Mouse (Mus musculus) hindbrain, embryonic 15.5 days (tissue): ENCODE results near the gene Doc2g. TPM values are rescaled to one million over a fixed set of nuclear protein-coding genes. Genes with fewer than 3 reads are reported as not detected.
A peak's percentile ranks its signal among the peaks of the same experiment; 100 is the strongest.

Source experiments
- ATAC-seq: fragments of 200-750 bp; cut with Nextera tagmentation; 2 replicates; pipeline ENCODE4 v1.8.0; 2017; ENCODE audit warnings: low read depth, moderate number of reproducible peaks, moderate TSS enrichment; ENCODE audit not compliant: low FRiP score
- H3K27ac ChIP-seq: fragments of 300-500 bp; sonication (generic); replicated peaks from 2 replicates; pipeline ENCODE4 v1.5.1; 2015; ENCODE audit warnings: mild to moderate bottlenecking, inconsistent platforms
- H3K27me3 ChIP-seq: fragments of 300-500 bp; sonication (generic); 2 replicates; pipeline ENCODE4 v1.6.1; 2015; ENCODE audit warnings: control low read depth, inconsistent platforms
- H3K36me3 ChIP-seq: fragments of 300-500 bp; sonication (generic); 2 replicates; pipeline ENCODE4 v1.6.1; 2015; ENCODE audit warnings: control low read depth, inconsistent platforms
- H3K4me1 ChIP-seq: fragments of 300-500 bp; sonication (generic); replicated peaks from 2 replicates; pipeline ENCODE4 v1.6.1; 2015; ENCODE audit warnings: control low read depth, inconsistent platforms
- H3K4me2 ChIP-seq: fragments of 300-500 bp; sonication (generic); 2 replicates; pipeline ENCODE4 v1.6.1; 2015; ENCODE audit warnings: moderate library complexity, mild to moderate bottlenecking, inconsistent platforms
- H3K4me3 ChIP-seq: fragments of 300-500 bp; sonication (generic); 2 replicates; pipeline ENCODE4 v1.5.1; 2015; ENCODE audit warnings: mild to moderate bottlenecking, inconsistent platforms
- H3K9ac ChIP-seq: fragments of 300-500 bp; sonication (generic); 2 replicates; pipeline ENCODE4 v1.6.1; 2015; ENCODE audit warnings: inconsistent platforms
- H3K9me3 ChIP-seq: fragments of 300-500 bp; sonication (generic); 2 replicates; pipeline ENCODE4 v1.6.1; 2016; ENCODE audit warnings: control low read depth, inconsistent platforms
- WGBS: fragments of 180-500 bp; shearing (Covaris S2); methylation state at CpG from one replicate; pipeline ENCODE4 v1.1.7; 2015; 5-methylcytosine and 5-hydroxymethylcytosine counted together
- polyA plus RNA-seq: library from polyadenylated mRNA; unstranded; fragments of >200 nt; fragmentation: Nextera tagmentation; extraction: Ambion mirVana; gene quantifications from 2 replicates; pipeline ENCODE4 v1.2.1, GENCODE M21; 2015

Gene Doc2g
- polyA plus RNA-seq, 1 experiment from 2014 or later: 5.9 TPM

DNA sequence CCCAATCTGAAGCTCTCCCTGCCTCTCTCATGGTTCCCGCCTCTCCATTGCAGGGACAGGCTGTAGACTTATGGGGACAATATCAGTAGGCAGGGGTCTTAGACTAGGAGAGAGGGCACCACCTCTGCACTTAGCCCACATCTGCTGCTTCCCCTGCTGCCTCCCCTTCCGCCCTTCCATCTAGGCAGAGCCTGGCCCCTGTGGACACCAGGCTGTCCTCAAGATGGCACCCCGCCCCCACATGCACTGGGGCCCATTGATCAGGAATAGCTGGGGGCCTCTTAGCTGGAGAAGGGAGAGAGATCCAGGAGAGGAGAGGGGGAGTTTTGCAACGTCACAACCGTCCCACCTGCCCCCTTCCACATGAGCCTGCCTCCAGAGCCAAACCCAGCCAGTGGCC lies 10.7 kb upstream of the Doc2g start, which contains the start of gene Tbx10:
Gene Tbx10, plus strand, starts transcription at position 337 of the 400 bp plus-strand sequence.
- Histone ChIP-seq H3K9me3 (no peaks in the 10 kb centered on the region), H3K9ac (no peak within 1 kb of the TSS), H3K4me1 (no peaks in the 10 kb centered on the region), H3K4me3 (no peak within 1 kb of the TSS), H3K4me2 (no peak within 1 kb of the TSS), H3K27ac (no peak within 1 kb of the TSS), H3K27me3 (no peaks in the 10 kb centered on the region), H3K36me3 (no peaks in the 10 kb centered on the region)
- ATAC-seq: no peak
- 63% methylated on average over 5 of the region's 5 CpGs for WGBS

DNA sequence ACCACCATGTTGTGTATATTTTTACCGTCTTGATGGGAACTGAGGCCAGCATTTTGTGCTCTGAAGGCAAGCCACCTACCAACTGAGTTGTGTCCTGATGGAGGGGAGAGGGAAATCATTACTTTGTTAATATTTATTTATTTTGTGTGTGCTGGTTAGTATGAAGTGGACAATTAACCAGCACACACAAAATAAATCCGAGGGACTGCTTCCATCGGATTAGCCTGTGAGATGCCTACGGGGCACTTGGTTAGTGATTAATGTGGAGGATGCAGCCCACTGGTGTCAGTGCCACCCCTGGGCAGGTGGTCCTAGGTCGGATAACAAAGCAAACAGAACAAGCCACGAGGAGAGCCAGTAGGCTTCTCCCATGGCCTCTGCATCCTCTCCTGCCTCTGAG lies 8.2 kb upstream of the Doc2g start:
- Histone ChIP-seq H3K27ac (no peak overlapping the region), H3K4me1 (peaks cover 11% of the 10 kb centered on the region), H3K9ac (no peak overlapping the region), H3K36me3 (no peaks in the 10 kb centered on the region), H3K9me3 (no peaks in the 10 kb centered on the region), H3K27me3 (no peaks in the 10 kb centered on the region), H3K4me3 (no peak overlapping the region), H3K4me2 (no peak overlapping the region)
- no peak for ATAC-seq
- 69% methylated on average over 6 of the region's 6 CpGs for WGBS

DNA sequence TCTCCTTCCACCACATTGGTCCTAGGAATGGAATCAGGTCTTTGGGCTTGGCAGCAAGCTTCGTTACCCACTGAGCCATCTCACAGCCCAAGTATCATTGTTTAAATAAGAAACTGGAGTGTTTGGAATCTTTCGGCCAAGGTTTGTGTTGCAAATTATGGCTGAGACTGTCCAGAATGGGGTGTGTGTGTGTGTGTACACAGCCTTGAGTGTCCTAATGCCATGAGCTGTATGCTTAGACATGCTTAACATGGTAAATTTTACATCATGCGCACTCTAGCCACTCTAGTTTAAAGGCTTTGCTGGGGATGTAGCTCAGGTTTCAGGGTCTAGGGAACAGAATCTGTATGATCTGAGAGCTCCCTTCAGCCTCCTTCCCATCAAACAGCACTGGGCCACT lies 7.6 kb upstream of the Doc2g start:
- no peaks in the 10 kb centered on the region for H3K36me3 ChIP-seq
- no peak for ATAC-seq
- H3K4me2 ChIP-seq: no peak overlapping the region
- no peak overlapping the region for H3K27ac ChIP-seq
- WGBS: 92% methylated on average over 3 of the region's 3 CpGs
- H3K4me3 ChIP-seq: no peak overlapping the region
- H3K4me1 ChIP-seq: peaks cover 12% of the 10 kb centered on the region
- H3K9ac ChIP-seq: no peak overlapping the region
- H3K9me3 ChIP-seq: no peaks in the 10 kb centered on the region
- no peaks in the 10 kb centered on the region for H3K27me3 ChIP-seq

DNA sequence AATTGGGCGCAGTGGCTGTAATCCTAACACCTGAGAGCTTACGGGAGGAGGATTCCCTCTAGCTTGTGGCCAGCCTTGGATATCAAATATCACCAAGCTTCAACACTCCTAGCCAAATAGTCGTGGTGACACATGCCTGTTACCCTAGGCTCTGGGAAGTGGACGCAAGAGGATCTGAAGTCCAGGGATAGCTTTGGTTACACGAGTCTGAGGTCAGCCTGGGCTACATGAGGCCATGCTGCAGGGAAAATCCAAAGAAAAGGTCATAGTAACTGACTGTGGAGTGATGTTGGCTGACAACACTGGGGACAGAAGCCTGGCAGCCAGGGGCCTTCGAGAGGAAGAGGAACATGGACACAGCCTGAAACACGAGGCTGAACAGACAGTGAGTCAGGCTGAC lies 7.0 kb upstream of the Doc2g start:
- no peak overlapping the region for H3K4me2 ChIP-seq
- no peak overlapping the region for H3K4me3 ChIP-seq
- no peak for ATAC-seq
- H3K27ac ChIP-seq: no peak overlapping the region
- no peak overlapping the region for H3K9ac ChIP-seq
- H3K36me3 ChIP-seq: no peaks in the 10 kb centered on the region
- no peaks in the 10 kb centered on the region for H3K9me3 ChIP-seq
- H3K4me1 ChIP-seq: peaks cover 15% of the 10 kb centered on the region
- no peaks in the 10 kb centered on the region for H3K27me3 ChIP-seq
- WGBS: 75% methylated on average over 7 of the region's 7 CpGs

DNA sequence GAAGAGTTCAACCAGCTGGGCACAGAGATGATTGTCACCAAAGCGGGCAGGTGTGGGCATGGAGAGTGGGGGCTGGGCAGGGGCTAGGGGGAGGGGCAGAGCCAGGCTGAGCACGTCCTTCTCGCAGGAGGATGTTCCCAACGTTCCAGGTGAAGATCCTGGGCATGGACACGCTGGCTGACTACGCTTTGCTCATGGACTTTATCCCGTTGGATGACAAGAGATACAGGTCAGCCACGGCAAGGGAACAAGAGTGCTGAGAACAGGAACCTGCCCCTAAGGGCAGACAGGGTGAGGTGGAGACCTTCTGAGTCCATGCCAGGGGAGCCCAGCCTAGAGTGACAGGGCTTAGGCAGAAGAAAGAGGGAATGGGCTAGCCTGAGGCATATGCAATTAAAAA lies 6.4 kb upstream of the Doc2g start:
- ATAC-seq: no peak
- WGBS: 87% methylated on average over 8 of the region's 8 CpGs

DNA sequence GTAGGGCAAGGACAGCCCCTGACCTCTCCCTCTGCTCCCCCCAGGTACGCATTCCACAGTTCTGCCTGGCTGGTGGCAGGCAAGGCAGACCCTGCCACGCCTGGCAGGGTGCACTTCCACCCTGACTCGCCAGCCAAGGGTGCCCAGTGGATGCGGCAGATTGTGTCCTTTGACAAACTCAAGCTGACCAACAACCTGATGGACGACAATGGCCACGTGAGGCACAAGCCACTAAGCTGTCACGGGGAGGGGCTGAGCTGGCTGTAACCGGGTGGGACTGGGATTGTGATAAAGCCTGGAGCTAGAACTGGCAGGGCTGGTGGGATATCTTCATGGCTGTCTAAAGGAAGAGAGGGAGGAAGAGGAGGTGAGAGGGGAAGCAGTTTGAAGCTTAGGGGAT lies 5.9 kb upstream of the Doc2g start:
- no peaks in the 10 kb centered on the region for H3K9me3 ChIP-seq
- H3K36me3 ChIP-seq: no peaks in the 10 kb centered on the region
- H3K4me1 ChIP-seq: peaks cover 24% of the 10 kb centered on the region
- no peak overlapping the region for H3K9ac ChIP-seq
- no peak for ATAC-seq
- 63% methylated on average over 8 of the region's 8 CpGs for WGBS
- no peak overlapping the region for H3K4me2 ChIP-seq
- H3K27ac ChIP-seq: no peak overlapping the region
- no peaks in the 10 kb centered on the region for H3K27me3 ChIP-seq
- no peak overlapping the region for H3K4me3 ChIP-seq

More for the DNA sequence above, 6.4 kb upstream of the Doc2g start:
- H3K27me3 ChIP-seq: no peaks in the 10 kb centered on the region
- no peak overlapping the region for H3K27ac ChIP-seq
- H3K9ac ChIP-seq: no peak overlapping the region
- no peaks in the 10 kb centered on the region for H3K36me3 ChIP-seq
- peaks cover 22% of the 10 kb centered on the region for H3K4me1 ChIP-seq
- H3K4me3 ChIP-seq: no peak overlapping the region
- no peaks in the 10 kb centered on the region for H3K9me3 ChIP-seq
- no peak overlapping the region for H3K4me2 ChIP-seq

DNA sequence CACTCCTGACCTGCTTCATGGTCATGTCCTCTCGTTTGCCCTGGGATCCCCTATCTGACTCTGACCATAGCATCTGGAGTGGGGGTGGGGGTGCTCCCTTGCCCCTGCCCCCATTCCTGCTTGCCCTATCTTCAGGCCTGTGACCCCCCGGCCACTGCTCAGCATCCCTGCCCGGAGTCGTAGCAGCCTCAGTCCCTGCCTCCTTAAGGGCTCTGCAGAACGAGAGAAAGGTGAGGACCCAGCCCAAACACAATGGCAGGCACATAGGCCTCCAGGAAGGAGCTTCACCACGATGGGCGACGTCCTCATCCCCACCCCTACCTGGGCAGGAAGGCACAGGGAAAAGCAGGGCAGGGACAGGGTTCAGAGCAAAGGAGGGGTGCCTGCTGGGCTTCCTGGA lies 4.8 kb upstream of the Doc2g start:
- Histone ChIP-seq H3K27ac (no peak overlapping the region), H3K27me3 (no peaks in the 10 kb centered on the region), H3K9ac (no peak overlapping the region), H3K4me1 (peaks cover 24% of the 10 kb centered on the region), H3K36me3 (no peaks in the 10 kb centered on the region), H3K4me3 (no peak overlapping the region), H3K4me2 (no peak overlapping the region), H3K9me3 (no peaks in the 10 kb centered on the region)
- WGBS: 80% methylated on average over 8 of the region's 8 CpGs
- ATAC-seq: no peak

DNA sequence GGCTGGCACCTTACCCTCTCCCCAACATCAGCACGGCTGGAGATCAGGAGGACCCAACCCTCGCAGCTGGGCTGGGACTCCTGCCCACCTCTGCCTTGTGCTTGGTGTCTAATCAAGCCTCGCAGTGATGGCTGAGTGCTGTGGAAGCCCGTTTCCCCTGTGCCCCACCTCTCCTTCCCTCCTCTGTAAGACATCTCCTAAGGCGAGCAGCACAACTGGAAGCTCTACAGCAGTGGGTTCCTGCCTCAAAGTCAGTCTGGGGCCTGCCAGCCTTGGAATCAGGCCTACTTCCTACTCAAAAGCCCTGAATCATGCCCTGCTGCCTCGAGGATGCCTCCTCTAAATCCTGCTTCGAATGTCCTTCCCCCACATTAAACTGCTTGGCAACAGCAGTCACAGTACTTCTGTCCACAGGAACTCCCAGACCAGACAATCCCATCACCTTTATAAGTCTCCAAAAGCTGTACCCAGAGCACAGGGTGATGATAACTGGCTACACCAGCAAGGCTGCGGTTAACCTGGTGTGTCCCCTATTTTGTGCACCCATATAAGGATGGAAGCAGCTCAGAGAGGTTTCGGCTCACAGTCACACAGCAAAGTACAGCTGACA lies 3.9 kb upstream of the Doc2g start:
- no peaks in the 10 kb centered on the region for H3K9me3 ChIP-seq
- 85% methylated on average over 9 of the region's 9 CpGs for WGBS
- peak overlapping the region; percentile 81 for H3K4me2 ChIP-seq
- no peak overlapping the region for H3K27ac ChIP-seq
- H3K4me3 ChIP-seq: peak overlapping the region; percentile 63; the same call in 1 of the 2 replicates
- H3K36me3 ChIP-seq: no peaks in the 10 kb centered on the region
- no peak for ATAC-seq
- H3K27me3 ChIP-seq: no peaks in the 10 kb centered on the region
- no peak overlapping the region for H3K9ac ChIP-seq
- H3K4me1 ChIP-seq: peaks cover 24% of the 10 kb centered on the region

DNA sequence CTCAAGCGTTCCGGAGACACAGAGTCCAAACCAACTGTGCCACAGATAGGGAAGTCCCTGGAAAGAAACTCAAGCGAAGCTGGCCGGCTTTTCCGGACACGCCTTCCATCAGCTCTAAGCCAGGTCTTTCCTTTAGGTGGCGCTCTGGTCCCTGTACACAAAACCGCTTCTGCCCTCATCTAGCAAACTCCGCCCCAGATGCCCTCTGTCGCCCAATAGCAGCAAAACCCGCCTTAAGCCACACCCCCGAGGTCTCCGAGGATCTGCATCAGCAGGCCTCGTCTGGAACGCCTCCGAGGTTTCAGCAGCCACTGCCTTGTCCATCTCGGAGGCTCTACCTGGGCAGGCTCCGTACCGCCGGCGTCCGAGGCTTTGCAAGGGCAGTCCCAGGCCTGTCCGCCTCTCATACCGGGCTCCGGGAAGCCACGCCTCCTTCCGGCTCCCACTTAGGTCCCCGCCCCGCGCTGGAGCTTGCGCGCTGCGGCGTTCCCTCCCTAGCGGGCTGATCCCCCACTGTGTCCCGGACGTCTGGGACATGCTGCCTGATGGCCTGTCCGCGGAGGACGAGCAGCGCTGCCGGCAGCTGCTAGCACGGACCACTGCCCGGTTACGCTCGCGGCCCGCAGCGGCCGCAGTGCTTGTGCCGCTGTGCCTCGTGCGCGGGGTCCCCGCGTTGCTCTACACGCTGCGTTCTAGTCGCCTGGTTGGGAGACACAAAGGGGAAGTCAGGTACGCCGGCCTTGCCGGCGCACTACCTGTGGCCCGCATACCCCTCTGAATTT lies 2.8 kb upstream of the Doc2g start, which contains the start of the genes Nudt8 and Gm49405:
Gene Nudt8, plus strand, starts transcription at position 462 of the 782 bp plus-strand sequence.
Gene Gm49405, plus strand, starts transcription at position 508 of the 782 bp plus-strand sequence.
- peak; percentile 92 for ATAC-seq
- H3K4me1 ChIP-seq: peaks cover 24% of the 10 kb centered on the region
- H3K9ac ChIP-seq: peak within 1 kb of the TSS; percentile 80
- no peaks in the 10 kb centered on the region for H3K36me3 ChIP-seq
- under 1% methylated on average over 64 of the region's 64 CpGs for WGBS
- no peaks in the 10 kb centered on the region for H3K27me3 ChIP-seq
- H3K9me3 ChIP-seq: no peaks in the 10 kb centered on the region
- peak within 1 kb of the TSS; percentile 63 for H3K4me3 ChIP-seq
- H3K4me2 ChIP-seq: peak within 1 kb of the TSS; percentile 81
- peak within 1 kb of the TSS; percentile 96 for H3K27ac ChIP-seq

DNA sequence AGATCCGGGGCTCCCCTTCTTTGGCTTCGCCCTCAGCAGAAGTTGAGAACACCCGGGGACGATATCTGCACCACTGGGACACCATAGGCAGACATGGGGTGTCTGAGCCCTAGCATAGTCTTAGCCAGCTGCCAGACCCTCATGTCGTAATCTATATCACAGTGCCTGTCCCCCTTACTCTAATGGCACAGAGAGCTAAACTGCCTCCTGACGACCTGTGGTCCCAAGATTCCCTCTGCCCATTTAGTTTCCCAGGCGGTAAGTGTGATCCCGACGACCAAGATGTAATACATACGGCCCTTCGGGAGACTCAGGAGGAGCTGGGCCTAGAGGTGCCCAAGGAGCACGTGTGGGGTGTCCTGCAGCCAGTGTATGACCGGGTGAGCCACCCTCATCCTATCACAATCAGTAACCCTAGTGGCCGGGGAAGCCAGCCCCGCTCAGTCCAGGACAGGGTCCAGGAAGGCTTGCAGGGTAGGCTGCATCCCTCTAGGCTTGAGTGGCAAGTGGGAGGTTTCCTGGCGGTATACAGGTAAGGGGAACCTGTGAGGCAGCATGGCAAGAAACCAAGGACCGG lies 2.1 kb upstream of the Doc2g start:
- 14% methylated on average over 17 of the region's 17 CpGs for WGBS
- peak overlapping the region; percentile 96 for H3K27ac ChIP-seq
- peak; percentile 5; the same call in 1 of the 2 replicates for ATAC-seq

DNA sequence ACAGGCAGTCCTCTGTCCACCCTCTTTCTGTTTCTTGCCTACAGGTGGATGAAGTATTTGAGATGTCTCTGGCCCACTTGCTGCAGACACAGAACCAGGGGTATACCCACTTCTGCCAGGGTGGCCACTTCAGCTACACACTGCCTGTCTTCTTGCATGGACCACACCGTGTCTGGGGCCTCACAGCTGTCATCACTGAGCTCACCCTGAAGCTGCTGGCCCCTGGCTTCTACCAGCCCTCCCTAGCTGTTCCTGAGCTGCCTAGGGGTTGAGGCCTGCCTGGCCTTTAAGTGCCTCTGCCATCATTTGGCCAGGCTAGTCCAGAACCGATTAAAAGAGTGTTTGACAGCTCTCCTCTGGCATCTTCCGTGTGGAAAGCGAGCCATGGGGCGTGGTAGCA lies 1.4 kb upstream of the Doc2g start:
- peaks cover 24% of the 10 kb centered on the region for H3K4me1 ChIP-seq
- peak overlapping the region; percentile 81 for H3K4me2 ChIP-seq
- no peaks in the 10 kb centered on the region for H3K27me3 ChIP-seq
- ATAC-seq: no peak
- H3K9ac ChIP-seq: peak overlapping the region; percentile 80; the same call in 1 of the 2 replicates
- H3K36me3 ChIP-seq: peaks cover 9% of the 10 kb centered on the region
- H3K27ac ChIP-seq: no peak overlapping the region
- H3K4me3 ChIP-seq: no peak overlapping the region
- H3K9me3 ChIP-seq: no peaks in the 10 kb centered on the region
- 86% methylated on average over 5 of the region's 5 CpGs for WGBS

More for the DNA sequence above, 2.1 kb upstream of the Doc2g start:
- peaks cover 3% of the 10 kb centered on the region for H3K36me3 ChIP-seq
- H3K4me3 ChIP-seq: peak overlapping the region; percentile 63
- no peaks in the 10 kb centered on the region for H3K27me3 ChIP-seq
- peaks cover 24% of the 10 kb centered on the region for H3K4me1 ChIP-seq
- H3K9ac ChIP-seq: peak overlapping the region; percentile 80
- H3K4me2 ChIP-seq: peak overlapping the region; percentile 81
- no peaks in the 10 kb centered on the region for H3K9me3 ChIP-seq

DNA sequence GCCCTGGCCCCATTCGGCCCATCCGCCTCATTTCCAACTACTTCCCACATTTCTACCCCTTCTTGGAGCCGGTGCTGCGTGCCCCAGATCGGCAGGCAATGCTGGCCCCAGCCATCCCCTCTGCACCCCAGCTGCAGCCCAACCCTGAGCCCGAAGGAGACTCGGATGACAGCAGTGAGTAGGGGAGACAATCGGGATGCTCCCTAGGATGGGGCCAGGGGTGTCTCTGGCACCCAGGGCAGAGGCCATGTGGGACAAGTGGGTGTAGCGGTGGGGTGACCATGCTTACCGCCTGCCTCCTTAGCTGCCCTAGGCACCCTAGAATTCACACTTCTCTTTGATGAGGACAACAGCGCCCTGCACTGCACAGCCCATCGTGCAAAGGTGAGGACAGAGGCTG lies 528 bp downstream of the Doc2g start:
- Histone ChIP-seq H3K4me2 (no peak overlapping the region), H3K27me3 (no peaks in the 10 kb centered on the region), H3K27ac (no peak overlapping the region), H3K4me1 (peaks cover 24% of the 10 kb centered on the region), H3K9me3 (no peaks in the 10 kb centered on the region), H3K9ac (no peak overlapping the region), H3K4me3 (no peak overlapping the region), H3K36me3 (peaks cover 28% of the 10 kb centered on the region)
- ATAC-seq: no peak
- WGBS: 83% methylated on average over 12 of the region's 12 CpGs
